Comparison of ENCODE assay signal across 9 mouse cellular contexts in genomic region chr12:39998070-39998852, GRCm38 (mm10). TPM values are rescaled to one million over a fixed set of nuclear protein-coding genes. Genes with fewer than 3 reads are reported as not detected.
DNase-seq lines count a peak whose midpoint lies in the region; ATAC-seq lines count a peak whose summit lies in the region.
"Had no signal": no experiment of that assay in that cellular context is flagged by ENCODE, and none has a peak within 500 bp of the region (broad histone marks: within the 10 kb centered on the region; RNA-seq: fewer than 3 reads in every experiment).

No protein-coding gene starts in this region.

- H3K27ac ChIP-seq in embryonic facial prominence, embryonic 10.5 days (replicated peaks): peak overlapping the region; percentile 44
- peak overlapping the region; percentile 61 for H3K27ac ChIP-seq in lung, embryonic 15.5 days
- H3K27ac ChIP-seq: liver, embryonic 15.5 days had no signal

- H3K4me1 ChIP-seq in embryonic facial prominence, embryonic 10.5 days: peaks cover 20% of the 10 kb centered on the region
- H3K4me1 ChIP-seq in lung, embryonic 15.5 days: peaks cover 10% of the 10 kb centered on the region; the same call in 1 of the 2 replicates

- 13% methylated on average over 9 of the region's 9 CpGs for WGBS in embryonic facial prominence, embryonic 10.5 days
- 16% methylated on average over 9 of the region's 9 CpGs for WGBS in lung, embryonic 15.5 days

- intact Hi-C loops in heart, postnatal 25 days (cut with DNase I): no loop called here

- peak; percentile 95 for ATAC-seq in lung, embryonic 15.5 days (ENCODE audit: borderline replicate concordance, extremely low read depth, low FRiP score, low TSS enrichment)

- no peak overlapping the region for H3K4me3 ChIP-seq in embryonic facial prominence, embryonic 10.5 days
- H3K4me3 ChIP-seq in lung, embryonic 15.5 days: no peak overlapping the region
- H3K4me3 ChIP-seq: liver, embryonic 15.5 days had no signal

- H3K9ac ChIP-seq in lung, embryonic 15.5 days: no peak overlapping the region
- H3K9ac ChIP-seq: liver, embryonic 15.5 days had no signal

- no peaks in the 10 kb centered on the region for H3K36me3 ChIP-seq in embryonic facial prominence, embryonic 10.5 days (replicated peaks)
- no peaks in the 10 kb centered on the region for H3K36me3 ChIP-seq in lung, embryonic 15.5 days
- H3K36me3 ChIP-seq: liver, embryonic 15.5 days had no signal

- H3K4me2 ChIP-seq in lung, embryonic 15.5 days: peak overlapping the region; percentile 43
- H3K4me2 ChIP-seq: liver, embryonic 15.5 days had no signal

- H3K9me3 ChIP-seq in embryonic facial prominence, embryonic 10.5 days: no peaks in the 10 kb centered on the region
- no peaks in the 10 kb centered on the region for H3K9me3 ChIP-seq in lung, embryonic 15.5 days
- H3K9me3 ChIP-seq: liver, embryonic 15.5 days had no signal

- DNase-seq in ES-CJ7 (ENCODE audit: low read depth, low spot score): peak; percentile 97
- peak; percentile 38 for DNase-seq in embryonic facial prominence, embryonic 10.5 days (ENCODE audit: low spot score)
- peak; percentile 21 for DNase-seq in heart, postnatal 25 days (ENCODE audit: low spot score)
- DNase-seq in spleen, adult 12 weeks (ENCODE audit: low spot score): no peak
- DNase-seq in adrenal gland, adult (ENCODE audit: inconsistent age in 2 of 2, low spot score in 1 of 2): no peak
- no peak for DNase-seq in gastrocnemius, postnatal 4 days (ENCODE audit: low spot score in 2 of 2)
- DNase-seq in thymus, postnatal 0 days (ENCODE audit: low spot score): no peak

- H3K27me3 ChIP-seq in embryonic facial prominence, embryonic 10.5 days (replicated peaks; ENCODE audit: low read depth, poor library complexity, severe bottlenecking): no peaks in the 10 kb centered on the region
- H3K27me3 ChIP-seq in lung, embryonic 15.5 days: no peaks in the 10 kb centered on the region
- H3K27me3 ChIP-seq: liver, embryonic 15.5 days had no signal

RNA-seq across cellular contexts. Expression of gene Arl4a, which starts 39.6 kb away (rescaled TPM):
- 23.5 and 23.8 TPM in 2 replicates for polyA plus RNA-seq in embryonic facial prominence, embryonic 10.5 days (2016; fragmentation: Nextera tagmentation; extraction: Ambion mirVana)
- 10 to 100 TPM; 19.6 to 22.0 TPM for total RNA-seq in heart, postnatal 25 days (2021)
- 31.0 and 33.3 TPM in 2 replicates for polyA plus RNA-seq in lung, embryonic 15.5 days (2015; fragmentation: Nextera tagmentation; extraction: Ambion mirVana)
- 10 to 100 TPM; 30.2 to 31.2 TPM for total RNA-seq in gastrocnemius, postnatal 4 days (2021)
- 36.3 and 41.3 TPM in 2 replicates for polyA plus RNA-seq in thymus, postnatal 0 days (2015; fragmentation: Nextera tagmentation; extraction: Ambion mirVana)

Comparison
In these comparisons a context has a peak if more than half of its experiments do, and no peak if none do; other contexts are left out.
1. DNase-seq: peak in ES-CJ7 (single experiment), embryonic facial prominence, embryonic 10.5 days (single experiment) and heart, postnatal 25 days (single experiment); none in spleen, adult 12 weeks (single experiment), adrenal gland, adult (0 of 2), gastrocnemius, postnatal 4 days (0 of 2) and thymus, postnatal 0 days (single experiment).